Mouse (Mus musculus) ES-Bruce4 (cell line): Measurements from ENCODE around the gene Gm35134.
"Not testable (repeated sequence)": the region's sequence is repeated elsewhere in the genome, so short reads cannot be mapped to it uniquely, and the experiment has no call there.

ENCODE experiments used
- CTCF ChIP-seq: IDR thresholded peaks from one replicate; pipeline ENCODE4 v1.8.1; 2011; ENCODE audit warnings: low read depth, low read length
- POLR2A ChIP-seq: IDR thresholded peaks from one replicate; pipeline ENCODE4 v1.8.1; 2011; ENCODE audit warnings: low read length; ENCODE audit not compliant: insufficient read depth

- not testable (repeated sequence) for TF ChIP-seq POLR2A, CTCF
Observed at GRCm38 (mm10) chrY:19112707-19113106, at the start of gene Gm35134.
